Mouse (Mus musculus): ENCODE measurements around the gene Zfp385b. TPM values are rescaled to one million over a fixed set of nuclear protein-coding genes. Genes with fewer than 3 reads are reported as not detected.

Gene Zfp385b
- polyA plus RNA-seq, 1 experiment, result 1.7 TPM

- TF ChIP-seq POLR2A (IDR thresholded peaks at IDR 0.05; ENCODE audit: low read depth, low read length) (no peak), CTCF (IDR thresholded peaks at IDR 0.05; ENCODE audit: borderline replicate concordance, insufficient read depth, low read length) (no peak)
- no peak overlapping the region for H3K27ac ChIP-seq (ENCODE audit: insufficient read depth, low read length)
- no peak overlapping the region for H3K4me3 ChIP-seq (ENCODE audit: insufficient read depth, low read length)
- no peaks in the 10 kb centered on the region for H3K4me1 ChIP-seq (ENCODE audit: control insufficient read depth, insufficient read depth, low read length)
Measured at GRCm38 (mm10) chr2:77761967-77762366, 57.5 kb downstream of the Zfp385b start.

GRCm38 (mm10) chr2:77758403-77759071 is 60.9 kb downstream of the Zfp385b start:
- H3K27ac ChIP-seq (ENCODE audit: insufficient read depth, low read length), result no peak overlapping the region
- H3K4me1 ChIP-seq (ENCODE audit: control insufficient read depth, insufficient read depth, low read length), result no peaks in the 10 kb centered on the region
- TF ChIP-seq CTCF (IDR thresholded peaks at IDR 0.05; ENCODE audit: borderline replicate concordance, insufficient read depth, low read length) (no peak), POLR2A (IDR thresholded peaks at IDR 0.05; ENCODE audit: low read depth, low read length) (no peak)

DNA sequence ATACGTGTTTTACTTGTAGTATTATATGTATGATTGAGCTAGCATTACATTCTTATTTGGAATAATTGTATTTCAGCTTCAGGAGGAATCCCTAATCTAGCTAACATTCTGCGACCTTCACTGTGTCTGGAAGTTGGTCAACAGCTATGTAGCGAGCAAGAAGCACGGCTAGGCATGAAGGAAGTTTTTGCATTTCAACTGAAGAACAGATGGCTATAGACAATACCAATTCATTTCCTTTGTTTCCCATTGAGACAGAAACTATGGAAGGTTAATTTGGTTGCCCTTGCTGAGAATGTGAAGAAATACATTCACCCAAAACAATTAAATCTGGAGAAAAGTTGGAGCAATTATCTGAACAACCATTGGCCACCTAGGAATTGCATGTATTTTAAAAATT is 66.9 kb downstream of the Zfp385b start:
- H3K4me1 ChIP-seq (ENCODE audit: control insufficient read depth, insufficient read depth, low read length), result no peaks in the 10 kb centered on the region
- TF ChIP-seq CTCF (IDR thresholded peaks at IDR 0.05; ENCODE audit: borderline replicate concordance, insufficient read depth, low read length), result no peak
- H3K4me3 ChIP-seq (ENCODE audit: insufficient read depth, low read length), result no peak overlapping the region
- no peak overlapping the region for H3K27ac ChIP-seq (ENCODE audit: insufficient read depth, low read length)

More at GRCm38 (mm10) chr2:77758403-77759071, 60.9 kb downstream of the Zfp385b start:
- H3K4me3 ChIP-seq (ENCODE audit: insufficient read depth, low read length), result no peak overlapping the region

DNA sequence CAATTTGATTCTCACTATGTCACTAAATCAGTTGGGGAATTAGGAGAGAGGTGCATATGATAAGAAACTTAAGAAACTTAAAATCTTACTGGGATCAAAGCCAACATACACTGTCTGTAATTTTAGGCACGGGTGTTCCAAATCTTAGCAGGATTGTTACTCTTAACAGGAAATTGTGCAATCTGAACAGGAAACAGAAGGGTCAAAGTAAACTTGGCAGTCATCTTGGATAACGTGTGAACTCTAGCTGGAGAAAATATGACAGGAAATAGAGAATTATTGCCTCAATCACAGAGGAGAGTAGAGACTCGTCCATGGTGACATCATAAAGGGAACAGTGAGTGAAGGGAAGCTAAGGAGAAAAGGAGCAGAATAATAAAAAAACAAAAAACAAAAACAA is 69.8 kb downstream of the Zfp385b start:
- TF ChIP-seq CTCF (IDR thresholded peaks at IDR 0.05; ENCODE audit: borderline replicate concordance, insufficient read depth, low read length) (no peak), POLR2A (IDR thresholded peaks at IDR 0.05; ENCODE audit: low read depth, low read length) (no peak)
- Histone ChIP-seq H3K4me1 (ENCODE audit: control insufficient read depth, insufficient read depth, low read length) (no peaks in the 10 kb centered on the region), H3K27ac (ENCODE audit: insufficient read depth, low read length) (no peak overlapping the region), H3K4me3 (ENCODE audit: insufficient read depth, low read length) (no peak overlapping the region)

DNA sequence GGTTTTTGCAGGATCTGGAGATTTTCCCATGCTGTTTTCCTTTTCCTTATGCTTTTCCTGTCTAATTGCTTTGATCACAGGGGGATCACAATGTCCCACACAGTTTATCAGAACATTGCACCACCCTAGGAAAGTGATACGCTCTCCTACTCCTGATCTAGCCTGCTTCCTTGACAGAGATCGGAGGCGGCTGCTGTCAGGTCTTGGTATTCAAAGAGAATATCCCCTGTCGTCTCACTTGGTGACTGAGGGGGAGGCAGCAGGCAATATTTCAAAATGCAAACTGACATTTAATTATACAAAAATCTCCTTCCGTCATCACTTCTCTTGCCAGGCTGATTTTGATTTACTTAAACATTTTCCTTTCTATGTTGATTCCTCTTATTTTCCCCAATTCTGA is 73.0 kb downstream of the Zfp385b start:
- TF ChIP-seq CTCF (IDR thresholded peaks at IDR 0.05; ENCODE audit: borderline replicate concordance, insufficient read depth, low read length), result no peak
- TF ChIP-seq POLR2A (IDR thresholded peaks at IDR 0.05; ENCODE audit: low read depth, low read length), result no peak
- no peaks in the 10 kb centered on the region for H3K4me1 ChIP-seq (ENCODE audit: control insufficient read depth, insufficient read depth, low read length)
- H3K27ac ChIP-seq (ENCODE audit: insufficient read depth, low read length), result no peak overlapping the region
- no peak overlapping the region for H3K4me3 ChIP-seq (ENCODE audit: insufficient read depth, low read length)

GRCm38 (mm10) chr2:77745246-77745645 is 74.2 kb downstream of the Zfp385b start:
- no peak for TF ChIP-seq POLR2A (IDR thresholded peaks at IDR 0.05; ENCODE audit: low read depth, low read length)
- no peak for TF ChIP-seq CTCF (IDR thresholded peaks at IDR 0.05; ENCODE audit: borderline replicate concordance, insufficient read depth, low read length)
- Histone ChIP-seq H3K4me3 (ENCODE audit: insufficient read depth, low read length) (no peak overlapping the region), H3K27ac (ENCODE audit: insufficient read depth, low read length) (no peak overlapping the region), H3K4me1 (ENCODE audit: control insufficient read depth, insufficient read depth, low read length) (no peaks in the 10 kb centered on the region)

DNA sequence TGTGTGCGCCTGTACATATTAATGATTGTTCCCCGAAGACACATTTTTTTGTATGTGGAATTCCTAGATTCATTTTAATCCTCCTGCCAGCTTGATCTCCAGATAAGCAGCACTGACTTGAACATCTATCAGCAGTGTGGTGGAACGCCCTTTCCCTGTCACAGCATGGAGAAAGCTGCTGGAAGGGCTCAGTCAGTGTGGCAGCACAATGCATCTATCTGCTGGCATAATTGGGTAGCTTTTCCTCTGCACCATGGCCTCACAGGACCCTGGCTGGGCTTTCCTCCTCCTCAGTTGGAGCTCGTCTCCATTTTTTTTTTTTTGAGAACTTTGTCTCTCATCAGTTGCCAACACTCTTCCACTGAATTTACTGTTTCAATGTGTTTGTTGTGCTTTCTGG is 77.1 kb downstream of the Zfp385b start:
- Histone ChIP-seq H3K4me1 (ENCODE audit: control insufficient read depth, insufficient read depth, low read length) (no peaks in the 10 kb centered on the region), H3K27ac (ENCODE audit: insufficient read depth, low read length) (no peak overlapping the region), H3K4me3 (ENCODE audit: insufficient read depth, low read length) (no peak overlapping the region)
- TF ChIP-seq CTCF (IDR thresholded peaks at IDR 0.05; ENCODE audit: borderline replicate concordance, insufficient read depth, low read length), result no peak
- no peak for TF ChIP-seq POLR2A (IDR thresholded peaks at IDR 0.05; ENCODE audit: low read depth, low read length)

- H3K27ac ChIP-seq (ENCODE audit: insufficient read depth, low read length), result no peak overlapping the region
Measured at GRCm38 (mm10) chr2:77730196-77730595, 89.2 kb downstream of the Zfp385b start.

DNA sequence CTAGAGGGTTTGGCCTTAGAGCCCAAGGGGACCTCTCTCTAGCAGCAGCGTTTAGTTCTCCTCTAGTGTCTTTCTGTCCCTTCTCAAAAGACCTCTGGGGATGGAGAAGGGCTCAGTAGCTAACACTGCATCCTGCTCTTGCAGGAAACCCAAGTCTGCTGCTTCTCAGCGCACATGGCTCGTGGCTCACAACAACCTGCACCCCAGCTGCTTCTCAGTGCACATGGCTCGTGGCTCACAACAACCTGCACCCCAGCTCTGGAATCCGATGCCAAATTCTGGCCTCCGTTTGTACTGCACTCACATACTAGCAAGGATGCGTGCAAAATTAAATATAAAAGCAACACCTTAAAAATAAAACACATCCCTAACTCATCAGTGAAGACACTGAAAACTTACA is 92.6 kb downstream of the Zfp385b start:
- no peak overlapping the region for H3K4me3 ChIP-seq (ENCODE audit: insufficient read depth, low read length)
- no peaks in the 10 kb centered on the region for H3K4me1 ChIP-seq (ENCODE audit: control insufficient read depth, insufficient read depth, low read length)
- H3K27ac ChIP-seq (ENCODE audit: insufficient read depth, low read length), result no peak overlapping the region
- TF ChIP-seq POLR2A (IDR thresholded peaks at IDR 0.05; ENCODE audit: low read depth, low read length) (no peak), CTCF (IDR thresholded peaks at IDR 0.05; ENCODE audit: borderline replicate concordance, insufficient read depth, low read length) (no peak)

More at GRCm38 (mm10) chr2:77730196-77730595, 89.2 kb downstream of the Zfp385b start:
- H3K4me1 ChIP-seq (ENCODE audit: control insufficient read depth, insufficient read depth, low read length), result no peaks in the 10 kb centered on the region
- H3K4me3 ChIP-seq (ENCODE audit: insufficient read depth, low read length), result no peak overlapping the region
- TF ChIP-seq POLR2A (IDR thresholded peaks at IDR 0.05; ENCODE audit: low read depth, low read length) (no peak), CTCF (IDR thresholded peaks at IDR 0.05; ENCODE audit: borderline replicate concordance, insufficient read depth, low read length) (no peak)

GRCm38 (mm10) chr2:77720806-77721205 is 98.6 kb downstream of the Zfp385b start:
- Histone ChIP-seq H3K27ac (ENCODE audit: insufficient read depth, low read length) (no peak overlapping the region), H3K4me3 (ENCODE audit: insufficient read depth, low read length) (no peak overlapping the region), H3K4me1 (ENCODE audit: control insufficient read depth, insufficient read depth, low read length) (no peaks in the 10 kb centered on the region)
- no peak for TF ChIP-seq POLR2A (IDR thresholded peaks at IDR 0.05; ENCODE audit: low read depth, low read length)
- no peak for TF ChIP-seq CTCF (IDR thresholded peaks at IDR 0.05; ENCODE audit: borderline replicate concordance, insufficient read depth, low read length)

Measured in embryonic fibroblast, embryonic 13.5 days (primary cell).